Mouse (Mus musculus) myocyte (in vitro differentiated cells): ENCODE results near the gene Ubxn4. TPM values are rescaled to one million over a fixed set of nuclear protein-coding genes. Genes with fewer than 3 reads are reported as not detected.
A peak's percentile ranks its signal among the peaks of the same experiment; 100 is the strongest.

Source experiments
- H3K27me3 ChIP-seq: one replicate; pipeline ENCODE4 v1.6.1; 2011; ENCODE audit not compliant: control insufficient read depth, insufficient read depth, insufficient read length
- H3K36me3 ChIP-seq: one replicate; pipeline ENCODE4 v1.6.1; 2011; ENCODE audit not compliant: control insufficient read depth, insufficient read depth
- H3K4me2 ChIP-seq: one replicate; pipeline ENCODE4 v1.6.1; 2011; ENCODE audit warnings: low read depth, control low read depth
- H3K4me3 ChIP-seq: one replicate; pipeline ENCODE4 v1.5.1; 2011; ENCODE audit warnings: mild to moderate bottlenecking, control low read depth, moderate library complexity
- H3K79me2 ChIP-seq: one replicate; pipeline ENCODE4 v1.6.1; 2011; ENCODE audit not compliant: control insufficient read depth, insufficient read depth
- H3ac ChIP-seq: one replicate; pipeline ENCODE4 v1.6.1; 2011; ENCODE audit not compliant: control insufficient read depth, insufficient read length
- CEBPB ChIP-seq: IDR thresholded peaks from 2 replicates; pipeline ENCODE4 v1.6.1; 2011; ENCODE audit warnings: mild to moderate bottlenecking, moderate library complexity; ENCODE audit not compliant: poor library complexity, insufficient read depth, severe bottlenecking
- E2F4 ChIP-seq: IDR thresholded peaks from one replicate; pipeline ENCODE4 v1.6.1; 2011; ENCODE audit warnings: mild to moderate bottlenecking, control low read depth, moderate library complexity; ENCODE audit not compliant: insufficient read depth
- MAX ChIP-seq: IDR thresholded peaks from one replicate; pipeline ENCODE4 v1.6.1; 2011; ENCODE audit warnings: low read depth, mild to moderate bottlenecking, control low read depth
- MYOD1 ChIP-seq, 3 experiments: IDR thresholded peaks; one replicate each; pipeline ENCODE4 v1.6.1; 2011; ENCODE audit warnings: control low read depth in 2 of 3, low read depth in 2 of 3, mild to moderate bottlenecking in 2 of 3, moderate library complexity in 1 of 3; ENCODE audit not compliant: insufficient read length in 2 of 3, control insufficient read depth in 1 of 3
- MYOG ChIP-seq, 3 experiments: IDR thresholded peaks; one replicate each; pipeline ENCODE4 v1.6.1; 2011; ENCODE audit warnings: control low read depth in 2 of 3, low read depth in 2 of 3, mild to moderate bottlenecking in 2 of 3; ENCODE audit not compliant: insufficient read length in 2 of 3, control insufficient read depth in 1 of 3, insufficient read depth in 1 of 3
- POLR2A ChIP-seq: IDR thresholded peaks from one replicate; pipeline ENCODE4 v1.6.1; 2011; ENCODE audit warnings: low read depth, mild to moderate bottlenecking, control low read depth, moderate library complexity; ENCODE audit not compliant: insufficient read length
- POLR2AphosphoS2 ChIP-seq: IDR thresholded peaks from one replicate; pipeline ENCODE4 v1.6.1; 2011; ENCODE audit warnings: low read depth, control low read depth; ENCODE audit not compliant: insufficient read length
- REST ChIP-seq: IDR thresholded peaks from one replicate; pipeline ENCODE4 v1.6.1; 2011; ENCODE audit warnings: mild to moderate bottlenecking, control low read depth, moderate library complexity; ENCODE audit not compliant: insufficient read depth, insufficient read length
- SRF ChIP-seq: IDR thresholded peaks from one replicate; pipeline ENCODE4 v1.6.1; 2011; ENCODE audit warnings: low read depth; ENCODE audit not compliant: control insufficient read depth, insufficient read length
- TCF12 ChIP-seq: IDR thresholded peaks from one replicate; pipeline ENCODE4 v1.6.1; 2011; ENCODE audit warnings: mild to moderate bottlenecking, control low read depth; ENCODE audit not compliant: poor library complexity, insufficient read depth, severe bottlenecking
- TCF3 ChIP-seq: IDR thresholded peaks from one replicate; pipeline ENCODE4 v1.6.1; 2011; ENCODE audit warnings: low read depth, control low read depth; ENCODE audit not compliant: insufficient read length
- USF1 ChIP-seq: IDR thresholded peaks from one replicate; pipeline ENCODE4 v1.6.1; 2011; ENCODE audit warnings: low read depth, mild to moderate bottlenecking, control low read depth, moderate library complexity
- polyA plus RNA-seq: library from polyadenylated mRNA; unstranded; fragments of >200 nt; fragmentation: generic; extraction: Trizol; gene quantifications from one replicate; pipeline ENCODE4 v1.2.1, GENCODE M21; 2012; ENCODE audit warnings: missing spikeins

Gene Ubxn4
- 30.1 TPM for polyA plus RNA-seq

DNA sequence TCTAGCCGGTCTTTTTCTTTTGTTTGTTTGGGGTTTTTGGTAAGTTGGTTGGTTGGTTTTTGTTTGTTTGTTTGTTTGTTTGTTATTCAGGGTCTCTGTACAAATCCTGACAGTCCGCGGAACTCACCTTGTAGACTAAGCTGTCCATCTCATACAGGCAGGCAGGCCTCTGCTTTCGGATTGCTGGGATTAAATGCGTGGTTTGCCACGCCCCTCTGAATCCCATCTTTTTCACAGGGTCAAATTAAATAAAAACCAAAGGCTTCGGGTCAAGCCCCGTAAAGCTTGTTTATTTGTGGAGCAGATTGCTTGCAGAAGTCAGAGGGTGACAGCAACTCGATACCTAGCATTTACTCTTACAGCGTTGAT lies at the start of gene Ubxn4:
Ubxn4 (plus strand) TSS at position 338 of the 369 bp plus-strand sequence.
- peak within 1 kb of the TSS; percentile 85 for H3K4me3 ChIP-seq
- peak within 1 kb of the TSS; percentile 78 for H3K4me2 ChIP-seq
- peak within 1 kb of the TSS; percentile 85 for H3ac ChIP-seq
- peaks cover 6% of the 10 kb centered on the region for H3K36me3 ChIP-seq
- no peak for TF ChIP-seq POLR2AphosphoS2
- no peak for TF ChIP-seq SRF
- no peak for TF ChIP-seq TCF12
- TF ChIP-seq USF1: no peak
- TF ChIP-seq MYOG (IDR thresholded peaks at IDR 0.05; ENCODE audit: control insufficient read depth in 1 of 3, insufficient read depth in 1 of 3, insufficient read length in 2 of 3, low read depth in 2 of 3): no peak
- TF ChIP-seq MAX: no peak
- peaks cover 39% of the 10 kb centered on the region for H3K79me2 ChIP-seq
- H3K27me3 ChIP-seq: no peaks in the 10 kb centered on the region

DNA sequence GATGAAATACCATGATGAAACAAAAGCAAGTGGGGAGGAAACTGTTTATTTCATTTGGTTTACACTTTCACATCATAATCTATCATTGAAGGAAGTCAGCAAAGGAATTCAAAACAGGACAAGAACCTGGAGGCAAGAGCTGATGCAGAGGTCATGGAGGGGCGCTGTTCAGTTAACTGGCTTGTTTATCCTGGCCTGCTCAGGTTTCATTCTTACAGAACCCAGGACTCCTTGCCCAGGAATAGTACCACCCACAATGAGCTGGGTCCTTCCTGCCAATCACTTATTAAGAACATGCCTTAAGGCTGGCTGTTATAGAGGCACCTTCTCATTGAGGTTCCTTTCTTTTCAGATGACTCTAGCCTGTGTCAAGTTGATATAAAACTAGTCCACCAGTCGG lies 49.8 kb upstream of the Ubxn4 start:
- Histone ChIP-seq H3ac (no peak overlapping the region), H3K79me2 (no peaks in the 10 kb centered on the region), H3K27me3 (no peaks in the 10 kb centered on the region), H3K36me3 (peaks cover 60% of the 10 kb centered on the region), H3K4me2 (no peak overlapping the region), H3K4me3 (no peak overlapping the region)
- TF ChIP-seq MYOG (IDR thresholded peaks at IDR 0.05; ENCODE audit: control insufficient read depth in 1 of 3, insufficient read depth in 1 of 3, insufficient read length in 2 of 3, low read depth in 2 of 3) (no peak), TCF3 (no peak), MYOD1 (IDR thresholded peaks at IDR 0.05; ENCODE audit: control insufficient read depth in 1 of 3, insufficient read length in 2 of 3, low read depth in 2 of 3) (no peak), USF1 (no peak), POLR2A (no peak), TCF12 (no peak), SRF (no peak), REST (no peak), POLR2AphosphoS2 (no peak), E2F4 (no peak), MAX (no peak), CEBPB (no peak)

DNA sequence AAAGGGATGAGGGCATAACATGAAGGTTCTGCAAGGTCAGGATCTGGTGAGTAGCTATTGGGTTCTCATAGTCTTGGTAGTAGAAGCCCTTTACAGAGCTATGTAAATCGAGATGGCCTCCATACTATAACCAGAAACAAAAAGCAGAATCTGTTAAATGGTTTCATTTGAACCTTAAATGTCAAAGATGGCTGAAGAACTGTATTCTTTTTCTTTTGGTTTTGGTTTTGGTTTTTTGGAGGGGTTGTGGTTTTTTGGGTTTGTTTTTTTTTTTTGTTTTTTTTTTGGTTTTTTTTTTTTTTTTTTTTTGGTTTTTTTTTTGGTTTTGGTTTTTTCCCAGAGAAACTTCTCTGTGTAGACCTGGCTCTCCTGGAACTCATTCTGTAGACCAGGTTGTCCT lies 46.4 kb upstream of the Ubxn4 start:
- Histone ChIP-seq H3K4me2 (no peak overlapping the region), H3ac (no peak overlapping the region), H3K79me2 (no peaks in the 10 kb centered on the region), H3K36me3 (peaks cover 57% of the 10 kb centered on the region), H3K27me3 (no peaks in the 10 kb centered on the region), H3K4me3 (no peak overlapping the region)
- TF ChIP-seq POLR2AphosphoS2 (no peak), REST (no peak), E2F4 (no peak), POLR2A (no peak), MYOG (IDR thresholded peaks at IDR 0.05; ENCODE audit: control insufficient read depth in 1 of 3, insufficient read depth in 1 of 3, insufficient read length in 2 of 3, low read depth in 2 of 3) (no peak), CEBPB (no peak), TCF12 (no peak), TCF3 (no peak), SRF (no peak), MAX (no peak), USF1 (no peak), MYOD1 (IDR thresholded peaks at IDR 0.05; ENCODE audit: control insufficient read depth in 1 of 3, insufficient read length in 2 of 3, low read depth in 2 of 3) (no peak)

DNA sequence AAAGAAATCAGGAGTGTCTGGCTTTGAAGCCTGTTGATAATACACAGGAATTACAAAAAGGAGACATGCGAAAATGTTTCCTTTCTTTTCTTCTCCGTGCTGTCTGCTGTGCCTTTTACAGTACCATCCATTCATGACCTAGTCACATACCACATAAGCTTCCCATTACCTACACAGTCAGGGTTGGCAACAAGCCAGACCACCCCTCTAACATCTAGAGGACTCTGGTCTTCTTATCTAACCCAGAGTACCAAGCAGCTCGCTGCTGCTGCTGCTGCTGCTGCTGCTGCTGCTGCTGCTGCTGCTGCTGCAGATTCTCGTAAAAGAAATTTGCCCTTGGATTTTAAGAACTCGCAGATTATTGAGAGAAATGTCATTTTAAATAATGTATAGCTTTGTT lies 30.5 kb upstream of the Ubxn4 start:
- H3K4me3 ChIP-seq: no peak overlapping the region
- H3K27me3 ChIP-seq: no peaks in the 10 kb centered on the region
- no peak for TF ChIP-seq E2F4
- TF ChIP-seq REST: no peak
- no peak for TF ChIP-seq USF1
- no peak for TF ChIP-seq MYOD1 (IDR thresholded peaks at IDR 0.05; ENCODE audit: control insufficient read depth in 1 of 3, insufficient read length in 2 of 3, low read depth in 2 of 3)
- TF ChIP-seq TCF3: no peak
- TF ChIP-seq POLR2AphosphoS2: no peak
- TF ChIP-seq MAX: no peak
- no peak for TF ChIP-seq TCF12
- no peak overlapping the region for H3K4me2 ChIP-seq
- H3ac ChIP-seq: no peak overlapping the region
- H3K79me2 ChIP-seq: no peaks in the 10 kb centered on the region
- peaks cover 50% of the 10 kb centered on the region for H3K36me3 ChIP-seq

DNA sequence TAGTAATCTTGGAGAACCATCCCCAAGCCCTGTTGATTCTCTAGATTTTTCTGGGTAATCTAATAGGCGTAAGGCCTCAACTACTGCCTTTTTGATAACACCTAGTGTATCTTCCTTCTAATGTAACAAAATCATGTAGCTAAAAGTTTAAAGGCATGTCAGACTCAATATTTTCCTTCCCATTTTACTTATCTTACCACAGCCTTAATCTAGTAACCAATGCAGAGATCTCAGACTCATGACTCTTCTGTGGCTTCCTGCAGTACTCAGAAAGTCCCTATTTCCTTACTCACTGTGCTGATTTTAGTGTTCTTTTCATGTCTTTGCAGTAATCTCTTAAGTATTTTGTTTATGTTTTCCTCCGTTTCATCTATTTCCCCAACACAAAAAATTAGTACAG lies 21.9 kb upstream of the Ubxn4 start:
- H3K4me3 ChIP-seq: no peak overlapping the region
- no peaks in the 10 kb centered on the region for H3K79me2 ChIP-seq
- peaks cover 52% of the 10 kb centered on the region for H3K36me3 ChIP-seq
- TF ChIP-seq POLR2AphosphoS2 (no peak), MYOD1 (IDR thresholded peaks at IDR 0.05; ENCODE audit: control insufficient read depth in 1 of 3, insufficient read length in 2 of 3, low read depth in 2 of 3) (no peak), POLR2A (no peak), MYOG (IDR thresholded peaks at IDR 0.05; ENCODE audit: control insufficient read depth in 1 of 3, insufficient read depth in 1 of 3, insufficient read length in 2 of 3, low read depth in 2 of 3) (no peak), CEBPB (no peak), TCF3 (no peak), MAX (no peak), USF1 (no peak), TCF12 (no peak), SRF (no peak), E2F4 (no peak), REST (no peak)
- H3K27me3 ChIP-seq: no peaks in the 10 kb centered on the region
- H3ac ChIP-seq: no peak overlapping the region
- H3K4me2 ChIP-seq: no peak overlapping the region
